Mouse (Mus musculus) erythroid progenitor cell, adult 5-6 weeks (primary cell): ENCODE results near the gene Cenpb. TPM values are rescaled to one million over a fixed set of nuclear protein-coding genes. Genes with fewer than 3 reads are reported as not detected.
"Not testable (repeated sequence)": the region's sequence is repeated elsewhere in the genome, so short reads cannot be mapped to it uniquely, and the experiment has no call there.

Experiments used
- ATAC-seq: replicated peaks from 2 replicates; pipeline ENCODE4 v1.8.0; 2016; ENCODE audit warnings: moderate number of reproducible peaks, mild to moderate bottlenecking, moderate TSS enrichment, inconsistent platforms; ENCODE audit not compliant: poor library complexity, low FRiP score, severe bottlenecking
- total RNA-seq, 2 experiments: library from RNA; stranded (forward) in 1 of 2; stranded (reverse) in 1 of 2; fragments of 150-400 nt in 1 of 2; fragments of 186-747, 209-891 nt in 1 of 2; gene quantifications; 2 replicates each; pipeline versions ENCODE4 v1.2.3 to v1.2.4; 2015 to 2017; ENCODE audit warnings: low replicate concordance in 2 of 2

Gene Cenpb
- 8.3 and 8.8 TPM in 2 replicates for total RNA-seq (2015; ENCODE audit: low replicate concordance)
- total RNA-seq (2017; ENCODE audit: low replicate concordance) = 12.5 and 15.1 TPM in 2 replicates

DNA sequence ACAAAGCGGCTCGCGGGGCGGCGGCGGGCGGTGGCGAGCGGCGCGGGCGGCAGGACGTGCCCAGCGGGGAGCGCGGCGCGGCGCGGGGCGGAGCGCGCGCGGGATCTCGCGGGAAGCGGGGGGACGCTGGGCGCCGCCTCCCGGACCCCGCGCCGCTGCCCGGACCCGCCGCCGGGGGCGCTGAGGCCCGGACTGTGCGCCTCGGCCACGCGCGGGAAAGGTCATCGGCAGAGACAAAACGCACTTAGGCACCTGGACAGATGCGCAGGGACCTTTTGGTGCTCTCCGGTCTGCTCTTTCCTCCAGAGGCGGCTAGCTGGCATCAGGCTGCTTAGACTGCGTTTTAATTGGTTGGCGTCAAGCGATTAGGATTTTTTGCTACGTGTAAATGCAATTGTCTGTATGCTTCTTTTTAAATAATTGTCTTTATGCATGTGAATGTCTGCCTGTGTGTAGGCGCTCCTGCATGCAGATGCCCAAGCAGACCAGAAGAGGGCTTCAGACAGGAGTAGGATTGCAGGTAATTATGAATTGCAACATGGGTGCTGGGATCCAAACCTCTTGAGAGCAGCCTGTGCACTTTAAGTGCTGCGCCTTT is at the start of gene Cenpb:
TSS of gene Cenpb (minus strand) at position 78 of the 598 bp plus-strand sequence.
- peak; percentile 68 for ATAC-seq

DNA sequence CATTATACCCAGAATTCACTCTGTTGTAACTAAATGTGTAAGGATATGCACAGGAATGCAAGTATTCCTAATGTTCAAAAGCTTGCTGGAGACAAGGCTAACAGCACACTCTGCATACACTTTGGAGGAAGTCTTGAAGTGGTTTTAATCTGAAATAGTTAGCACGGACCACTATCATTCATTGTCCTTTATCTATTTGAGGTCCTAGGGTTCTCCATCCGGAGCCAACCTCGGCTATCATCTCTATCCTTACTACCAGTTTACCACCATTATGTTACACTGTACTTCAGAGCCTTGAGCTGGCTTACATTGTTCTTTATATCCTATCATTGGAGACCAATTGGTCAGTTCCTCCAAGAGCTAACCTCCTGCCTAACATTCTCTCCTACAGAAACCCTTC is 47.4 kb upstream of the Cenpb start:
- ATAC-seq = no peak

DNA sequence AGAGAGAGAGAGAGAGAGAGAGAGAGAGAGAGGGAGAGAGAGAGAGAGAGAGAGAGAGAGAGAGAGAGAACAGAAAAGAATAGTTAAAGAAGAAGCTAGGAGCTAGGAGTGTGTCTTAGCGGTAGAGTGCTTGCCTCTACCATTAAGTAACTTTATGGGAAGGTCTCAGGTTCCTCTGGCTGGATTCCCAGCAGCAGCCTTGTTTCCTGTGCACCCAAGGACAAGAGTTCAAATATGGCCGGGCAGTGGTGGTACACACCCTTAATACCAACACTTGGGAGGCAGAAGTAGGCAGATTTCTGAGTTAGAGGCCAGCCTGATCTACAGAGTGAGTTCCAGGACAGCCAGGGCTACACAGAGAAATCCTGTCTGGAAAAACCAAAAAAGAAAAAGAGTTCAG is 46.8 kb upstream of the Cenpb start:
- ATAC-seq = not testable (repeated sequence)

DNA sequence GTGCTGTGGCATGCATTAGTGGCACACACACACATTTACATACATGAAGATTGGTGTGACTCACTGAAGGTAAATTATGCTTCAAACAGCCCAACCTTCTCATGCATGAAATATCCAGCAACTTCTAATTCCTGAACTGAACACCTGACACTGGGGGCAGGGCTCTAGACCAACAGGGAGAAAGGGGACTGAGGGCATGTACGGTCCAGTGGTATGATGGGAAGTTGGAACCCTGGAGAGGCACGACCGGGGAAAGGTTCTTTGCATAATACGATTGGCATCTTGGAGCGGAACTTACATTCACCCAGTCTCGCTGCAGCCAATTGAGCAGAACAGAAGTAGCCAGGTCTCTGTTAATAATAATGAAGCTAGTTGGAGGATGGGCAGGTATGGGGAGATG is 45.3 kb upstream of the Cenpb start:
- ATAC-seq = no peak

DNA sequence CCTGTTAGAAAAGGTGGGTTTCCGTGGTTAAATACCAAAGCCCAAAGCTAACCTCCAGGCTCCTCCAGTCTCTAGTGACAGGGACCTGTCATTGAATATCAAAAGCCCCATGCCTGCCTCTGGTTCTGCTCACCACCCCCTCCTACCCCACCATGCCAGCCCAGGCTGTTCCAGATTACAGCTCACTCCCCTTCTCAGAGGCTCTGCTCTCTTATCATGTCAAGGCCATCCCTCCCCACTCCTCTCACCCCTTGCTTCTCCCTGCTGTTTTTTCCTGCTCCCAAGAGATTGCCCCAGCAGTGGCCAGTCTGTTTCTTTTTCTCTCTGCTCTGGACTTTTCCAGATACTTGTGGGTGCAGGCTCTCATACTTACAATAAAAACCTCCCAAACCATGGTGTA is 43.7 kb upstream of the Cenpb start:
- ATAC-seq = peak; percentile 94

DNA sequence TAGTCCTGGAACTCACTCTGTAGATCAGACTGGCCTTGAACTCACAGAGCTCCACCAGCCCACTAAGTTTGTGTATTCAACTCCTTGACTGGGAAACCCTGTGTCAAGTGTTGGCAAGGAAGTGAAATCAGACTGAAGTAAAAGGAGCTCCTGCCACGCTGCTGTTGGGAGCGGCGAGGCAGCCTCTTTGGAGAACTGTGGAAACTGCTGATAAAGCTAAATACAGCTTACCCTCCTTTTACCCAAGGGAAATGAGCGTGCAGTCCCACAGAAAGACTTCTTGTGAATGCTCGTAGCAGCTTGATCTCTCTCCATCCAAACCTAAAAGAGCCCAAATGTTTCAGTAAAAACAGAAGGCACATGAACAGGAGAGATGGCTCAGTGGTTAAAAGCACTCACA is 42.7 kb upstream of the Cenpb start:
- ATAC-seq = peak; percentile 72

DNA sequence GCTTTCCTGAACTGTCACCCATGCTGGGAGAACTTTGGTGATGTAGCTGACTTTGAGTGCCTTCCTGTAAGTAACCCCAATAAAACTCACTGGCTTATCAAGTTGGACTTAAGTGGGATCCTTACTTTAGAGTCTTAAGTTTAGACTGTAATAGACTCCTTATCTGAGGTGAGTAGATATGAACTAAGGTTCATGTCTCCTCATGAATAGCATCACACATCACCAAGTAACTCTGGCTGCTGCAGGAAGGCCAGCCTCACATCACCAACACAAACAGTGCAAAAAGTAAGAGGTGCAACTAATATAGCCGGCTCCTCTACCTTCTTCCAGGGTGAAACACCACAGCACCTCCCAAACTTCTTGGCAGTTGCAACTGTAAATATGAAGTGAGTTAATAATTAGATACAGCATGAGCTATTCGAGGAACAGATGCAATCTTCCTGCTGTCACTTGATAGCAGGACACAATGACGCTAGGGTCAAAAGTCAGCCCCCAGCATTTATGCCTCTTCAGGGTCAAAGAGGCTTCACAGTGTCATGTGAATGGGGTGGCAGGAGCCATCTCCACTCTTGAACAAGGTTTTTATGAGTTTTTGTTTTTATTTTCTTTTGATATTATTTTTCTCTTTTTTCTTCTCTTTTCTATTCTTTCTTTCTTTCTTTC is 42.1 kb upstream of the Cenpb start:
- no peak for ATAC-seq

DNA sequence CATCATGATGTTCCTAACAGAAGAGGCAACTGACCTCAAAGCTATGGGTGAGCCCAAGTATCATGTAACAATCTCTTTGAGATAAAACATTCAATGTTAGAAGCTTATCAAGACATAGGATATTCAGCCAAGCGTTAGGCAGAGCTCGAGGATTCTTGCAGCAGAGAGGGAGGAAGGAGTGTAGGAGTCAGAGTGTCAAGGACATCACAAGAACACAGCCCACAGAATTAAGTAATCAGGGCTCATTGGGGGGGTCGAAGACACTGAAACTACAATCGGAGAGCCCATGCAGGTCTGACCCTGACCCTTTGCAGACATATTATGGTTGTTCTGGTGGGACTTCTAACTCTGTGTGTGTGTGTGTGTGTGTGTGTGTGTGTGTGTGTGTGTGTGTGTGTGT is 40.2 kb upstream of the Cenpb start:
- ATAC-seq = no peak

DNA sequence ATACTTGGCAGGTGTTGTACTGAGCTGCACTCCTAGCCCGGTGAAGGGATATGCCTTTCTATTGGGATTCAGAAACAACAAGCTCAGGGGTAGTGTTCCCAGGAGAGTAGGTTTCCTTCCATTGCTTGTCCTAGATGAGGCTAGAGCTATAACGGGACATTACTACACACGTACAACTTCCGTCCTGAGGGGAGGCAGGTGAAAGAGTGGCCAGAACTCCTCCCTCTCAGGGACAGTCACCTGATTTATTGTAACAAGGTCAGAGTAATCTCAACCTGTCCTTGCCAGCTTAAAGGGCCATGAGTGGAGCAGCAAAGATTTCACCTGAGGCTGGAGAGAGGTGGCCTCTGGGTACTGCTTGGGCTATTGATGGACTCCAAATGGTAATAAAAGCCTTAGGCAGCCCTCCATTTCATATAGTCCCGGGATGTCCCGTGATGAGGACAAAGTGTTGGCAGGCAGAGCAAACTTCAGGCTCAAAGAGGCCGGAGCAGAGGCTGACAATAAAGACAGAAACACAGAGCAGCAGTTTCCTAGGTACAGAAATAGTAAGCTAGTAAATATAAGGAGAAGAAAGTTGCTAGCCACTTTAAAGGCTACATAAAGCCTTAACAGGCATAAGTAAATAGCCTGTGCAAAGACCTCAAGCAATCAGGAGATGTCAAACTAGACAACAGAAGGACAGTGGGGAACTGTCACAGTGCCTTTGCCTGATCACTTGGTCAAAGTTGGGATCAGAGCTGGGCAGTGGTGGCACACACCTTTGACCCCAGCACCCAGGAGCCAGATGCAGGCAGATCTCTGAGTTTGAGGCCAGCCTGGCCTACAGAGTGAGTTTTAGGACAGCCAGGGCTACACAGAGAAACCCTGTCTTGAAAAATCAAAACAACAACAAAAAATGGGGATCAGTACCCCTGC is 36.3 kb upstream of the Cenpb start:
- ATAC-seq = no peak

DNA sequence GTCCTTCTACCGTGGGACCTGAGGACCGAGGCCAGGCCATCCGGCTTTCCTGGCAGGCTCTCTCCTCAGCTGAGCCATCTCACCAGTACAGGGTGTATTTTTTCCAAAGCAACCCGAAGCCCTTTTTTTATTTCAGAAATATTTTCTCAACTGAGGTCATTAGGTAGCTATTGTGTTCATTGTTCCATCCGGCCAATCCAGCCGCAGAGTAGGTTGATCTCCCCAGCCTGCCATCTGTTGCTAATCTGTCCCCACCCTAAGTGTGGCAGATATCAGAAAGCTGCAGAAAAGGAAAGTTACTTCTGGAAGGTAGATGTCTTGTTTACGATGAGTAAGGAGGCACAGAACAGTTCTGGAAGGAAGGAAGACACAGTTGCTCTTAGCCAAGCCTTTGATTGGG is 33.9 kb upstream of the Cenpb start:
- ATAC-seq = peak; percentile 67

DNA sequence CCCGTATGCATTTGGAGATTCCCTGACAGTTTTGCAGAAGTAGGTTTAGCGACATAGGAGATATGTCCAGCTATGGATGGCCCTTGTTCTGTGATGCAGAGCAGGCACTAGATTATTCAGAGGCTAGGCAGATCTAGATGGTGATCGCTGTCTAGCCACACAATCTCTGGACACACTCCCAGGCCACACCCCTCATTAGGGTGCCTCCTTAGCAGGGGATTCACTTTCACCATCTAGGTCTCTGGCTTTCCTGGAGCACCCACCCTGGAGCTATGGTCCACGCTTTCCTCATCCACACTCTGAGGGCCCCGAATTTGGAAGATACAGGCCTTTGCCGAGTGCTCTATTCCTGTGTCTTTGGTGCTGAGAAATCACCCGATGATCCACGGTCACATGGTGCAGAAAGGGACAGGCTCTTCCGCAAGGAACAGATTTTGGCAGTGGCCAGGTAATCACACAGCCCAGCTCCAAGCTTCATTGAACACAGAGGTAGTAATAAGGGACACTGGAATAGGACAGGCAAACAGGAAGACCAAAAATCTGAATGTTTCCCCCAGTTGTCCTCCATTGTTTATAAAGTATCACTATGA is 31.3 kb upstream of the Cenpb start:
- ATAC-seq = no peak

DNA sequence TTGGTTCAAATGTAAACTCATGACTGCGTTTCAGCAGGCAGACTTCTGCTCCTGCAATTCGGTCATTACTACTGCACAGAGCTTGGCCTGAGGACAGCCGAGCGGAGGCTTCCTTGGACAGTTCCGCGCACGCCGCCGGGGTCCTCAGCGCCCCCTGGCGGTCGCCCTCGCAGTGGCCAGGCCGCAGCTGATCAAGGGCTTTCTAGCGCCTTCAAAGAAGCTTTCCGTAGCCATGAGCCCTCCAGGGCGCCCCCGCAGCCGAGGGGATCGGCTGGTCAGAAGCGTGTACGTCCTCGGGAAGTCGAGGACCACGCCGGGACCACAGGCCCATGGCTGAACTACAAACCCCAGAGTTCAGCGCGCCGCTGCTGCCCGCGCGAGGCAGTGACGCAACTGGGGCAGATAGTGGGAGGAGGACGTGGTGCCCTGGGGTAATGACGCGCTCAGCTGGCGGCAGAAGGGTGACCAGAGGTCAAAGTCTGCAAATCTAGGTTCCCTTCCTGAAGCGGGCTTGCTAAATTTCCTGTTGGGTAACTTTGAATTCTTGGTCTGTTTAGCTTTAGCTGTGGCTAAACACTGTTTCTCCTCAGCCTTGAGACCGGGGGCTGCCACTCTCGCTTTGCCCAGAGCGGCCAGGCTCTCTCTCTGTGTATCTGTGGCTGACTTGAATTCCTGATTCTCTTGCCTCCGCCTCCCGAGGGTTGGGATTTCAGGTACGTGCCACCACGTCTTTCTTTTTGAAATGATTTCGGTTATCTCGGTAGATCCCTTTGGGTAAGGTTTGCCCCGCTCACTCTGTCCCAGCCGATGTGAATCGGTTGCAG is 30.3 kb upstream of the Cenpb start:
- ATAC-seq = peak; percentile 76

DNA sequence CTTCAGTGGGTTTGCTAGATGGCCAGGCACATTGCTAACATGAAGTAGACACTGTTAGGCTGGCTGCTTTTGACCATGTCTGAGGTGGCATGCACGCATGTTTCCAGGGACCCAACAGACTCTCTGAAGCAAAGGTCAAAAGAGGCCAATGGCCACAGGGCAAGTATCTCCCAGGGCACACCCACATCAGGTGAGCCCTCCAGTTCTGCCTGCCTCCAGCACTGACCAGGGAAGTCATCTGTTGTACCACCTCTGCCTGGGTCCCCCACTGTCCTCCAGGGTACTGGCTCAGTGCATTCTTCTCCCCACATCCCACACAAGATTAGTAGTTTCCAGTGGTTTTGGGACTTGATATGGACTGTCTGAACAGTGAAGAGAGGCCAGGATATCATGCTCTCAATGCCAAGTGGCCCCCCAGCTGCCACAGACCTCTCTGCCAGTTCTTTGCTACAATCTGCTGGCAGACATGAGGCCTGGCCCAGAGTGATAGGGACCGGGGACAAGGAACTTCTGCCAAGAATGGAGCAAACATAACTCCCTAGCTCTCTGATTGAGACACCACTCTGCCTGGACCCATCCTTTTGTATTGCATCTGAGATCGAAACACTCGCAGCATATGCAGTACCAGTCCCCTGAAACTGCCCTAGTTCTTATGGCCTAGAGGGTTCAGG is 29.4 kb upstream of the Cenpb start:
- peak; percentile 36 for ATAC-seq

DNA sequence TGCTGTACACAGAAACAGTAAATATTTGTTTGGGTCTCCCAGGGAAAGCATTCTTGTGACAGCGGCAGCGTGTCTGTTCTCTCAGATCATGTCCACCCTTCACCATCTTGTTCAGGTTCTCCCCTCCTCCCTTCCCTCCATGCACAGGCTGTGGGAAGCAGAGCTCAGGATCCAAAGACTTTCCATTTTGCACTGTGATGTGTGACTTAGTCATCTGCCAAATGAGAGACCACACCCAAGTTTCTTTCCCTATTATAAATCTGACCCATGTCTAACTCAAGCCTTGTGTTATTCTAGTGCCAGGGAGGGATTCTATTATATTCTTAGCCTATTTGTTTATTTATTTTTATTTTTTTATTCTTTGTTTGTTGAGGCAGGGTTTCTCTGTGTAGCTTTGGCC is 28.5 kb upstream of the Cenpb start:
- ATAC-seq = no peak

DNA sequence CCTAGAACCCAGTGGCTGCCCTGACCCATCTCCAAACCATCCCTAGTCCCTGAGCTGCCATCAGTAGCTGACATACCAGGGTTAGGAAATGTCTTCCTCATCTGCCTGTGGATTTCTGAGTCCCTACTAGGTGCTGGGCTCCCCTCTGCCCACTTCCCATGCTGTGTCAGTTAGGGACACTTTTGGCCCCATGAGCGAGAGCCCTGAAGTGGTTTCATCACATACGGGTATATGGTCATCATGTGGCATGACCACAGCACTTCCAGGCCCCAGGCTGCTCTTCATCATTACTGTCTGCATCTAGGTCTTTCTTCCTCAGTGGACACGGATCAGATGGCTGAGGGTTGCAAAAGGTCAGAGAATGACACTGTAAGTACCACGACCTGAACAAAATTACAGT is 26.9 kb upstream of the Cenpb start, which contains the start of gene Ap5s1:
TSS of gene Ap5s1 (plus strand) at position 301 of the 400 bp plus-strand sequence.
- no peak for ATAC-seq

DNA sequence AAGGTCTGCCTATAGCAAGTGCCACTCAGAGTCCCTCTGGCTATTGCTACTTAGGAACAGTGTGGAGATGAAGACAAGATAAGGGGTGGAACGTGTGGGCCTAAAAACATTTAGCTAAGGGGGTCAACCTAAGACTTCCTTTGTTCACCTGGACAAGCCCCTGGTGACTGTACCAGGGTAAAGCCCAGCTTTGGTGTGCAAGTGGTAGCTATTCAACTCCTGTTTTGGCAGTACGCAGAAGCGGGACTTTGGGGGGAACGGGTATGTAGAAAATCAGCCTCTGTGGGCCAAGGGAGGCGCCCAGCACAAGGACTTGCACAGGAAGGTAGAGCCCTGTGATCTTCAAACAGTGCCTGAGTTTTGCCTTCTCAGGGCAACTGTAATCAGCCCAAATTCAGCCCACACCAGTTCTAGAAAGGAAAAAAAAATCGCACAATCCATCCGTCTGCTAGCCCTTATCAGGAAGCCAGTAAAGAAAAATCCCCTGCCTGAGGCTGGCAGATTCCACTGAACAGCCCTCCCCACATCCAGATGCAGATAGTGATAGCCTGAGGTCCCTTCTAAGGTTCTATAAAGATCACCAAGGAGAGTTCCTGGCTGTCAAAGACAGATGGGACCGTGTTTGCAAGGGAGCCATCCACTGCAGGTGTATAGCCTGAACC is 25.8 kb upstream of the Cenpb start:
- peak; percentile 52 for ATAC-seq

DNA sequence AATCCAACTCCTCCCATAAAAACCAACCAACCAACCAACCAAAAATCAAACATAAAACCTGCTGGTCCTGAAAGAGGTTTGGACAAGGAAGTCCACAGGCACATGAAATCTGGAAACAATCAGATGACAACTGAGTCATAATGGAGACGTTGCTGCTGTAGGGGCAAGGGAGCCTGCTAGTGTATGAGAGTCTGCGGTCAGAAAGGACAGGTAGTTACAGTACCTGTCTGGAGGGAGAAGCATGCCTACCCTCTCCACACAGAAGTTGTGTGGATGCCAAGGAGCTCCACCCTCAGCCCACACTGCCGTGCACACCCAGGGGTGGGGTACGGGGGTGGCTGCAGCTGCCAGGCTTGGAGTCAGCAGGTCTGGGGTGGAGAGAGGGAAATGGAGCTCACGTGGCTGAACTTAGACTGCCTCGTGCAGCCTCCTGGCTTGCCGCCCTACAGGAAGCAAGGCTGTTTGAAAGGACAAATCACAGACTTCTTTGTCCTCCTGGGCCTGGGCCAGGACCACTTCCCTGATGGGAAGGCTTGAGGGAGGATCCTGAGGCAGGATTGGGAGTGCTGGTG is 24.6 kb upstream of the Cenpb start:
- peak; percentile 60 for ATAC-seq

DNA sequence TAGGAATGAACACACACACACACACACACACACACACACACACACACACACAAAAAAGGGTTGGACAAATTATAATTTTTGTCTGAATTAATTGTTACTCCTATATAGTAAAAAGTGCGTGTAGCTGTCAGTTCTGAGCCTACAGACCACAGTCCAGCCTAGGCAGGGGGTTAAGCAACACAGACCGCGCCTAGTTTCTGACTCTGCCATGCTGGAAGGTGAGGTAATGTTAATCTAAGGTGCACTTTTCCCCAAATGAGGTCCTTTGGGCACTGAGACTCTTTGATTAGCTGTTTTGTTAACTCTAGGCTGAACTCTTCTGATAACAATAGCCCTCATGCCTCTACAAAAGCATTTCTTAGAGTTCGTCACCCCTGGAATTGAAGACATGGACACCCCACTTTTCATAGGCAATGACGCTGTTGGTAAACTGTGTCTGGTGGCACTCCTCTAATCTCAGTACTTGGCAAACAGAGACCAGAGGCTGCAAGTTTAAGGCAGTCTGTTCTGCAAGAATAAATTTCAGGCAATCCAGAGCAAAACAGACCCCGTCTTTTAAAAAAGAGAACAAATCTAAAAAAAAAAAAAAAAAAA is 24.0 kb upstream of the Cenpb start:
- no peak for ATAC-seq
